Mouse (Mus musculus) ES-CJ7 (cell line): ENCODE data around the gene Zscan2.

ENCODE experiments used
- DNase-seq: peaks from one replicate; pipeline ENCODE4 v3.0.0; 2011; ENCODE audit warnings: low read depth, low spot score

Zscan2 gene

DNA sequence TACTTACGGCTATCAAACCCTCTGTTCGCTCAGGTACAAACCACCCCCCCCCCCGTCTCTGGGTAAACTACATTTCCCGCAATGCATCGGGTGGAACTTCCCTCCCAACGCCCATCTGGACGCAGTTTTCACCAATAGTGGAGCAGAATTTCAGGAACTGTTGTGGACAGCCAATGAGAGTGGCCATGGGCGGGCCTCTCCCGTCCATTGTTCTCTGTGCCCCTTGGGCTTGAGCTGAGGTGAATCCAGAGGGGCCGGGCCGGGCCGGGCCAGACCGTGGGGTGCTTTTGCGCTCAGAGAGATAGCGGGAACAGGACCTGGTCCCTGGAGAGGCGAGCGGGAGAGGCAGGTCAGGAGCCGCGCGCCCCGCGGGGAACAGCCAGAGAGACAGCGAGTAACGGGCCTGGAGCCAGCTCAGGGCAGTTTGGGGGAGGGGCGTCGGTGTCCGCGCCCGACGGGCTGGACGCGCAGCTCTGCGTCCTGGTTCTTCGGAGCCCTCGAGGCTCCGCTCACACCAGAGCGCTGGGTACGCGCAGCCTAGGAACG is at the start of gene Zscan2:
Gene Zscan2, plus strand, starts transcription at position 192 of the 546 bp plus-strand sequence.
- peak; percentile 96 for DNase-seq

DNA sequence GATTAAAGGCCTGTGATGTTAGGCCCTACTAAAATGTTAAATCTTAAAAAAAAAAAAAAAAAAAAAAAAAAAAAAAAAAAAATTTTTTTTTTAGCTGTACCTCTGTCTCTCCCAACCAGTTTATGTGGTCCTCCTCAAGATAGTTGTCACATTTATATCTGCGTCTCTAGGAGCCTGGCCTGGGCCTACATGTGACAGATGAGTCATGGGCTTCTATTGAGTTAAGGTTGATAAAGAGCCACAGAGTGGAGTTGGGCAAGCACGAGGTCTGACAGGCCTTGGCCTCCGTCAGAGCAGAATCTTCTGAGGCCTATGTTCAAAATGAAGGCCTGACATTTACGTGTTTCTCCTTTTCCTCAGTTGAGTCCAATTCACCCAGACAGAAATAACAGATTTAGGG is 47.3 kb upstream of the Zscan2 start:
- no peak for DNase-seq

DNA sequence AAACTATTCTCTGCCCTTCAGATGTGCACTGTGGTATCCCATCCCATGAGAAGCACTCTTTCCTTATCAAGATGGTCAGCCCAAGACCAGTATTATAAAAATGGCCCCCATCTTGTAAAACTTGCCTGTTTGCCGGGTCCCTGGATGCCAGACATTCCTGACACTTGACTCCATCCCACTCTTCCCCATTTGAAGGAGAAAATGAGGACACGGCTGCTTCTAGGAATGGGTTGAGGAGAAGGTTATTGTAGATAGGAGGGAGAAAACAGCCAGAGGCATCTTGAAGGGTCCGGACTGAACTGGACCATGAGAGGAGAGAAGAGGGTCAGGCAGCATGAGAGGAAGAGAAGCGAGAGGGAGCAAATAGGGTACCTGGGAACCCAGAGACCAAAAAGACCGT is 44.1 kb upstream of the Zscan2 start:
- peak; percentile 27 for DNase-seq

DNA sequence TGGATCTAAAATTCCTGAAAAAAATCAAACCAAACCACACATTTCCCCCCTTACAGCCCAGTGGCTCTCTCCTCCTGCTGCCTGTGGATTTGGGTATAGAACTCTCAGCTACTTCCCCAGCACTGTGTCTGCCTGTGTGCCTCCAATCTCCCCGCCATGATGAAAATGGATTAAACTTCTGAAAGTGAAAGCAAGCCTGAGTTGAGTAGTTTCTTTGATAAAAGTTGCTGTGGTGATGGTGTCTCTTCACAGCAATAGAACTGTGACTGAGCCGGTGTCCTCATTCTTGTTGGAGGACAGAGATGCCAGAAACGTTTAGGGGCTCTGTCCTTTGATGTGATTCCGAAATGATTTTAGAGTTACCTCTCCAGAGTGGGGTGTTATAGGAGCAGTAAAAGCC is 39.9 kb upstream of the Zscan2 start:
- no peak for DNase-seq

DNA sequence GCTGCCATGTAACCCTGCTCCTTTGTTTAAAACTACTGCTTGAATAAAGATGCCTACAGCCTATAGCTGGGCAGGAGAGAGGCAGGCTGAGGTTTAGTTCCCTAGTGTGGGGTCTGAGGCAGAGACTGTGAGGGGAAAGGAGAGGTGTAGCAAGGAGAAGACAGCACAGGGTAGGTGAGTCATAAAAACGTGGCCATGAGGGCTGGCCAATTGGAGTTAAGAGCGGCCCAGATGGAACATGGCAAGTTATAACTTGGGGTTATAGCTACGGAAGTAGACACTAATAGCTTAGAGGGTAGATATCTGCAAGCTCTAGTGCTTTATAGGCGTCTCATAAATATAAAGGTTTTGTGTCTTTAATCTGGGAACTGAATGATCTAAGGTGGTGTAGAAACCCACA is 37.5 kb upstream of the Zscan2 start:
- no peak for DNase-seq

DNA sequence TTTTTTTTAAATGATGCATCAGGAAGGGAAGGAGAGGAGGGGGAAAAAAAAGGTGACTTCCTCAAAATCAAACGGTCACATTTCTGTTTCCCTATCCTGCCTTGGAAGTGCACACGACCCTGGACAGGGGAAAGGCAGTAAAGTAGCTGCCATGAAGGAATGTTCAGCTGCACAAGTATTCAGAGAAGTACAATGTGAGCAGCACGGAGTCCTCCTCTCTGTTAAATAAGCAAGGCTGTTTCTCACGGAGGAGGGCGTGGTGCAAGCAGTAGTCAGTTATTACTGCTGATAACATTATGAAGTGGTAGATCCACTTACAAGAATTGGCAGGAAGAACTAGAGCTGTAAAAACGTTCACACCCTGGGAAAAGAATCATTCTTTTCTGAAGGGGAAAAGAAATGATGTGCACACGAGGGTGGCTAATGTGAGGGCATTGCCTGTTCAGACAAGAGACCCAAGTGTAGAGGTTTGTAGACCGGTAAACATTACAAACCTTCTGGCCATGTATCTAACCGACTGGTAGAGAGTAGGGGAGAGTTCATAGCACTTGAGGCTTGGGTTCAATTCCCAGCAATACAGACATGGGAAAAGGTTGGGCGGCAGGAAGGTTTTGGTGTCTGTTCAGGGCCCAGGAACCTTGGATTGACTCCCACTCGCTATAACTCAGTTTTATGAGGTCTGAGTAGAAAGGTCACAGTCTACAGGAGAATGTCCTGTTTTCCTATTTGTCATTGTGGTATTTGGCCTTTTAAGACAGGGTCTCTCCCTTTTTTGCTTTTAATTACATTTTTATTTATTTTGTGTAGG is 36.6 kb upstream of the Zscan2 start:
- DNase-seq: no peak

DNA sequence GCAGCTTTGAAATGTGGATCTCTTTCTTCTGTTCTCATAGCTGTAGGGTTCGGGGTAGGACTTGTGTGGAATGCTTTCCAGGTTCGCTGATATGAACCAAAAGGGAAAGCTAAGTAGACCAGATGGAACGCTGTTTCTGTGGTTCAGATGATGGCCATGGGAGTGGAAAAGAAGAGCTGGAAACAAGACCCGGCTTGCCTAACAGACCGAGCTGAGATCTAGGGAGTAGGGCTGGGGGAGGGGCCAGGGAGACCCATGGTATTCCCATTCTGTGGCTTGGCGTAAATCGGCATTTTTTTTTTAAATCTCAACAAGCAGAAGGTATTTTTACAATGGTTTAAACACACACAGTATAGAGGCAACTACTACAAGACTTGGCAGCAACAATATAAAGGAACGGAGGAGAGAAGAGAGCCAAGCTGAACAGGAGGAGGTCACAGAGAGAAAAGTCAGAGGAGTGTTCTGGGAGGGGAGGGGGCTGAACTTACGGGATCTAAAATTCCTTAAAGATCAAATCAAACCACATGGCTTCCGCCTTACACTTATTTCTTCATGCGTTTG is 34.8 kb upstream of the Zscan2 start, which contains the start of gene Iqgap1:
Gene Iqgap1, minus strand, starts transcription at position 132 of the 561 bp plus-strand sequence.
- DNase-seq: peak; percentile 42

DNA sequence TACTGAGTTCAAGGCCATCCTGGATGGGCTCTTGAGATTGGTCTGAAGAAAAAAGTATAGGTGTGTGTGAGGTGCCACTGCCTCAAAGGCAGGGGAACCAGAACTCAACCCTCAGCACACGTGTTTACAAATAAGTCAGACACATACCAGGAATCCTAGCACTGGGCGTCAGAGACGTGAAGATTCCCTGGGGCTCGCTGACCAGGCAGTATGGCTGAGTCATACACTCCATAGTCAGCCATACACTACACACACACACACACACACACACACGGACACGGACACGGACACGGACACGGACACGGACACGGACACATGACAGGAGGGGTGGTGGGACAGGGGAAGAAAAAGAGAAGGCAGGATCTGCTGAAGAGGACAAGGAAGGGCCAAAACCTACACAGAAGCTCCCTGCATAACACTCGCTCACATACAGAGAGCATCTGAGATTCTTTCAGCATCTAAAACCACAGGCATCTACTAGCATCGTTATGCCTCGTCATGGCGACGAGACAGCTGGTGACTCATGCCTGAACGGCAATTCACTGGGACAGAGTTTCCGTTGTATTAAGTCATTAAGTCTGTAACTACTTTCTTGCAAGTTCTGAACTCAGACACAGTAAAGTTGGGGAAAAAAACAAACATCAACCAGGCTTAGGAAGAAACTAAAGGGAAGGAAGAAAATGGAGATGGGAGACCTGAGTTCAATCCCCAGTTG is 32.4 kb upstream of the Zscan2 start:
- DNase-seq: no peak

DNA sequence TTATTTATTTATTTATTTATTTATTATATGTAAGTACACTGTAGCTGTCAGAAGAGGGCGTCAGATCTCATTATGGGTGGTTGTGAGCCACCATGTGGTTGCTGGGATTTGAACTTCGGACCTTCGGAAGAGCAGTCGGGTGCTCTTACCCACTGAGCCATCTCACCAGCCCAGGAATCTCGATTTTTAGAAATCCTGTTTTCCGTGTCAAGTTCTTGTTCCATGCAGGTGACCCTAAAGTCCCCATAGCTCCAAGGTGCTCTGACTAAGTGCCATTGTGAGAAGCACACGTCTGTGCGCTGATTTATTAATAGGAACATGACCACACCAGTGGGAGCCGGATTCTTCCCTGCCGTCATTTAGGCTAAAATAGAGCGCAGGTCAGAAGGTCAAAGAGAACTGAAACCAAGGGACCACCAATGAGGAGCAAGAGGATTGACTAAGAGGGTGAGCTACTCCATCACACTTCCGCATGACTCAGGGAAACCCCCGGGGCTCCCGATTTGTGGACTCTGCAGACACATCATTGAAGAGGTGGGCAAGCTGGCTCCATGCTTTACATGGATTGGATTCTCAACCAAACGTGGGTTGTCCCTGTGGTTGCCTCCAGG is 30.4 kb upstream of the Zscan2 start:
- DNase-seq: peak; percentile 58

DNA sequence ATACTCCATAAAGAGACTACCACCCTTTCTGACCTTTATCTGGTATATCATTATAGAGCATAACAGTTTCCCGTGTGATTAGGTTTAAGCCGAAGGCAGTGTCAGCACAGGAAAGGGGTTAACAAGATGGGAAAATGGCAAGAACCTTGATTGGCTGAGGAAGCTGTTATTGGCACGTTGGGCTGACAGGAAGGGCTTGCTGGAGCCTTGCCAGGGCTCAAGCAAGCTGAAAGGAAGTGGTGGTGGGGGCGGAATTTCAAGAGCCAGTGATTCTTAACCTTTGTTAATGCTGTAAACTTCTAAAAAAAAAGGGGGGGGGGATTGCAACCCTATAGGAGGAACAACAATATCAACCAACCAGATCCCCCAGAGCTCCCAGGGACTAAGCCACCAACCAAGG is 28.5 kb upstream of the Zscan2 start:
- no peak for DNase-seq

DNA sequence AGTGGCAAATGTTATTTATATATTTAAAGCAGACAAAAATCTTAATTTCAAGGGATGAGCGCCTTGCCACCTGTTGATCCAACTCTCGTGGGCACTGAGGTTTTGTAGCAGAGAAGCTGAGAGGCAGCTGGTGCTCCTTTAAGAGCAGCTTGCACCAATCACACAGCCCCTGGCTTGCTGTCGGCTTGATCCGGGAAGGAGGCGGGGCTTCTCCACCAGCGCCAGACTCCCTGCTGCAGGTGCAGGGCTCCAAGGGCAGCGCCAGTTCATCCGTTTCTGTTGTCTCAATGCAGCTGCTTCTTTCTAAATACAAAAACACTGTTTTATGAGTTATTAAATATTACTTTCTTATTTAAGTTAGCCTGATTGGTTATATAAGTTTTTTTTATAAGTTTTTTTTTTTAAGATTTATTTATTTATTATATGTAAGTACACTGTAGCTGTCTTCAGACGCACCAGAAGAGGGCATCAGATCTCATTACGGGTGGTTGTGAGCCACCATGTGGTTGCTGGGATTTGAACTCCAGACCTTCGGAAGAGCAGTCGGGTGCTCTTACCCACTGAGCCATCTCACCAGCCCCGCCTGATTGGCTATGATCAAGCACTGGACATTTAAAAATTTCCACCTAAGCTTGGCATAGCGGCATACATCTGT is 27.6 kb upstream of the Zscan2 start:
- DNase-seq: peak; percentile 94

DNA sequence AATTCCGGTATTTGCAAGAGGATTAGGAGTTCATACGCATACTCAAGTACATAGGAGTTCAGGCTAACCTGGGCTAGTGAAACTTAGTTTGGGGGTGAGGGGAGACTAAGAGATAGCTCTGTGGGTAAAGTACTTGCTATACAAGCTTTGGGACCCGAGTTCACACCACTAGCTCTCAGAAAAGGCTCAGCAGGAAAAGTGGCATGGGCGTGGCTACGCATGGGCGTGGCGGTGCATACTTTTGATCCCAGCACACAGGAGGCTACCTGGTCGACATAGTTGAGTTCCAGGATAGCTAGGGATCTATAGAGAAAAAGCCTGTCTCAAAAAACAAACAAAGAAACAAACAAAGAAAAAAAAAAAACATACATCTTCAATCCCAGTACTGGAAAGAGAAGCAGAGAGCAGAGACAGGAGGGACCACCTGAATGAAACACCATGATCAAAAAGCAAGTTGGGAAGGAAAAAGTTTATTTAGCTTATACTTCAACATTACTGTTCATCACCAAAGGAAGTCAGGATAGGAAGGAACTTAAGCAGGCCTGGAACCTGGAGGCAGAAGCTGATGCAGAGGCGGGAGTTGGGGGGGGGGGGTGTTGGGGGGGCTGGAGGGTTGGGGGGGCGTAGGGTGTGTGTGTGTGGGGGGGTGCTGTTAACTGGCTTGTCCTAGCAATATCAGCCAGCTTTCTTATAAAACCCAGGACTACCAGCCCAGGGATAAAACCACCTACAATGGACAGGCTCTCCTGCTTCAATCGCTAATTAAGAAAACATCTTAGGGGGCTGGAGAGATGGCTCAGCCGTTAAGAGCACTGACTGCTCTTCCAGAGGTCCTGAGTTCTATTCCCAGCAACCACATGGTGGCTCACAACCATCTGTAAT is 26.8 kb upstream of the Zscan2 start:
- peak; percentile 94 for DNase-seq

DNA sequence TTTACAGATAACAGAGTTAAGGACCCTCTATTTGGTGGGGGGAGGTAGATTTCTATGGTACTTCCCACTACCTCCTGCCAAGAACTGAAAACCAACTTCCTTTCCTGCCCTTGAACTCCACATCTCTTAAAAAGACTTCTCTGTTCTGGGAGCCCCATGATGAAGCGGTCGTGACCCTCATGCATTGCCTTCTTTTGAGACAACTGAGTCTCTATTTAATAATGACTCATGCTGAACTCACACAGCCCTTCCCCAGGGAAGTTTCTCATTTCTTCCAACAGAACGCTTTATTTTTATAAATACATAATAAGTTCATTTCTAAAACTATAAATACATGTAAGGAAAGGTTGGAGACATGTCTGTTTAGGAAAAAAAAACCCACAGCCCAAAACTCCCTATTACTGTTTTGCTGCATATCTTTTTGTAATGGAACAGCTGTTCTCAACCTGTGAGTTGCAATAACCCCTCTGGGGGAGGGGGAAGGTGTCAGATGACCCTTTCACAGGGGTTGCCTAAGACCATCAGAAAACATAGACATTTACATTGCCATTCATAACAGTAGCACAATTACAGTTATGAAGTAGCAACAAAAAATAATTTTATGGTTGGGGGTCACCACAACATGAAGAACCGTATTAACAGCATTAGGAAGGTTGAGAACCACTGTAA is 24.6 kb upstream of the Zscan2 start:
- no peak for DNase-seq

DNA sequence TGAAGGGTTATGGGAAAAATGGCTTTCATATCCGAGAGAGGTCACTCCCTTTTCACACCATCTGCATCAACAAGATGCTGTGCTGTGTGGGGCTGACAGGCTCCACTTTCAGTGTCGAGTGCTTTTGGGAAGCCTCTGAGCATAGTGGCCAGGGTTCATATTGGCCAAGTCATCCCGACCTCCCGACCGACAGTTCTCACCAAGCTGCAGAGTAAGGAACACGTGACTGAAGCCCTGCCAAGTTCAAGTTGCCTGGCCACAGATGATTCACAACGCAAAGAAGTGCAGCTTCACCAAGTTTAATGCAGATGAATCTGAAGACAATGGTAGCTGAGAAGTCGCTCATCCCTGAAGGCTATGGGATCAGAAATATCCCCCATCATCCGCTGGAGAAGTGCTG is 23.0 kb upstream of the Zscan2 start:
- no peak for DNase-seq

DNA sequence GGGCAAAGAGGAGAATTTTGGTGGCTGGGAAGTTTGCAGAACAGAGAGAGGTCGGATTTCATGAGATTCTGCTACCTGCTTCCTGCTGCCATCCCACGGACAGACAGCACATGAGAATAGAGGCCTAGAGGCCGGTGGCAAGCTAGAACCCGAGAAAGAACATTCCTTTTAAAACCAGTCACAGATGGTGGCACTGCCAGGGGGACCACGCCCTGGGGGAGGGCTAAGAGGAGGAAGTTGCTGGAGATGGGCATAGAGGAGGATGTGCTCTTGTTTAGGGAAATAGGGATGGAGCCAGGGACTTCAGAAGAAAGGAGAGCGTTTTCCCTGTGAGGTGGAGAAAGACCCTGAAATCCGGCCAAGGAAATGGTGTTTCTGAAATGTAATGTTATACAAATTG is 22.5 kb upstream of the Zscan2 start:
- no peak for DNase-seq

DNA sequence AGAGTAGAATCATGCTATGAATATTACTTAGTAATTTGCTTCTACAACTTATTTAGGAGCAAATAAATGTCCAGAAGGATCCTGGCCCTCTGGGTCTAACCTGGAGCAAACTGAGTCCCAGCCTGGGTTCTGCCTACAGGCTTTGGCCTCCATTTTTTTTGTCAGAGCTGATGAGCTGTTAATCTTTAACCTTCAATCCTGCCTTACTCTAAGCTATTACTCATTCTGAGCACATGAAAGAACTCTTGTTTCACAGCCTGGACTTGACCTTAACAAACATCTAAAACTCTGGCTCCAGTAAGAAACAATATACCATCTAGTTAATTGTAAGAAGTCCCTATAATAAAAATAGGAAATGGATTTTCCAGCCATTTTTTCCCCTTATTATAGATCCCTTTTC is 21.0 kb upstream of the Zscan2 start:
- no peak for DNase-seq

DNA sequence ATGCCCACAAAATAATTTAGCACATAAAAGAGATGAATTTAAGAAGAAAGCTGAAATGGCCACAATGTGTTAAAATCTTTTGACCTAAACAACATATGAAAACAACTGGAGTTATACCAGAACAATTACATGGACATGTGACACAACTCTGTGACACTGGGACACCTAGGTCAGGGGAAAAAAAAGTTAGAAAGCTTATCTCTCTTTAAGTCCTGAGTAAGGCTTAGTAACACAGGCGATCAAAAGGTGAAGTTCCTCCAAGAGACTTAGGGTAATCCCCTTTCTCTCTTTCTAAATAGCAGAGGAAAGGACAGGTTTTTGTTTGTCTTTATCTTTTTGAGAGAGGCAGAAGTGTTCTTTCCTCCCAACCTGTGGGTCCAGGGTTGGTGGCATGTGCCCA is 20.5 kb upstream of the Zscan2 start:
- no peak for DNase-seq

DNA sequence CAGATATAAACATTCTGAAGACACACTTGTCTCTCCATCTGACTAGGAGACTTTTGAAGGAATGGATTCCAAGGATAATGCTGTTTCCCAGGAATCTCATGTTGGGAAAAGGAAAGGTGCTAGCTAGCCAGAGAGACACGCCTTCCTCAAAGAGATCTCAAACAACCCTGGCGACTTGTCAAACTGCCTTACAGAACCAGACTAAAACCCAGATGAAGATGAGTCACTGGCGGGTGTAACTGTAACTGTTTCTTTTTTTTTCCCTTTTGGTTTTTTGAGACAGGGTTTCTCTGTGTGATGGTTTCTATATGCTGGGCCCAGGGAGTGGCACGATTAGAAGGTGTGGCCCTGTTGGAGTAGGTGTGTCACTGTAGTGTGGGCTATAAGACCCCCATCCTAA is 19.8 kb upstream of the Zscan2 start:
- no peak for DNase-seq

DNA sequence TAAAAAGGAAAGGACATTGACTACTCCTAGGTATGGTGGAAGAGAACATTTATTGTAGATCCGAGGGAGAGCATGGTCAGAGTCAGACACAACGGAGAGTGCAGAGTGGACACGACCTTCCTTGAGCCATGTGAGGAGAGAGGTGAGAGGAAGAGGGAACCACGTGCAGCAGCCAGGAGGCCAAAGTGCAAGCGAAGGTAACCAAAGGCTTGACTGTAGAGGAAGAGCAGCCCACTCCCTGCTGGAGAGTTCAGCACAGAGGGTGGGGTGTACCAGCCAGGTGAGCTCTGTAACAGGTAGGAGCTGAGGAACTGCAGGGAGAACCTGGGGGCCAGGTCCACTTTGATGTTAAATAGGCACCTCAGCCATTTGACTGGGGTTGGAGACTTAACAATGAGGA is 18.6 kb upstream of the Zscan2 start:
- no peak for DNase-seq

DNA sequence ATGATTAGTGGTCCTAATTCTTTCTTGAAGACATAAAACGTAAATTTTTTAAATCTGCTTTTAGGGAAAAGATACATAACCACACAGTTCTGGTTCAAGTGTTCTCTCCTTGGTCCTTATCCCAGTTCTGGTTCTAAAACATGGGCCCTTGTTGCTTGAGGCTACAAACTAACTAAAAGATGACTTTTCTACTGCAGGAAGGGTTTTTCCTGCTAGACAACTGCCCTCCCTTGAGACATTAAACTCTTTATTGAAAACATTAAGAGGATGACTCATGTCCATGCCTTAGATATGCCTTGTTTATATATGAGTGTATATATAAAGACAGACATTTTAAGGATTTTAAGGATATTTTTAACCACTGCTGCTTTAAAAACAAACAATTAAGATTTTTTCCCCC is 17.5 kb upstream of the Zscan2 start:
- no peak for DNase-seq
